Mouse (Mus musculus) activated CD4-positive, CD25-positive, alpha-beta regulatory T cell, adult 4 months (primary cell): ENCODE measurements around the gene Ror2. TPM values are rescaled to one million over a fixed set of nuclear protein-coding genes. Genes with fewer than 3 reads are reported as not detected.

Source experiments
- ATAC-seq: one replicate; pipeline ENCODE4 v1.8.0; 2017
- polyA plus RNA-seq, 2 experiments: library from polyadenylated mRNA; unstranded; fragments of 100-300 nt; shearing (Covaris generic); gene quantifications; one replicate each; pipeline ENCODE4 v1.2.1; 2017

Ror2 gene
- polyA plus RNA-seq, 2 experiments from 2014 or later = not detected

DNA sequence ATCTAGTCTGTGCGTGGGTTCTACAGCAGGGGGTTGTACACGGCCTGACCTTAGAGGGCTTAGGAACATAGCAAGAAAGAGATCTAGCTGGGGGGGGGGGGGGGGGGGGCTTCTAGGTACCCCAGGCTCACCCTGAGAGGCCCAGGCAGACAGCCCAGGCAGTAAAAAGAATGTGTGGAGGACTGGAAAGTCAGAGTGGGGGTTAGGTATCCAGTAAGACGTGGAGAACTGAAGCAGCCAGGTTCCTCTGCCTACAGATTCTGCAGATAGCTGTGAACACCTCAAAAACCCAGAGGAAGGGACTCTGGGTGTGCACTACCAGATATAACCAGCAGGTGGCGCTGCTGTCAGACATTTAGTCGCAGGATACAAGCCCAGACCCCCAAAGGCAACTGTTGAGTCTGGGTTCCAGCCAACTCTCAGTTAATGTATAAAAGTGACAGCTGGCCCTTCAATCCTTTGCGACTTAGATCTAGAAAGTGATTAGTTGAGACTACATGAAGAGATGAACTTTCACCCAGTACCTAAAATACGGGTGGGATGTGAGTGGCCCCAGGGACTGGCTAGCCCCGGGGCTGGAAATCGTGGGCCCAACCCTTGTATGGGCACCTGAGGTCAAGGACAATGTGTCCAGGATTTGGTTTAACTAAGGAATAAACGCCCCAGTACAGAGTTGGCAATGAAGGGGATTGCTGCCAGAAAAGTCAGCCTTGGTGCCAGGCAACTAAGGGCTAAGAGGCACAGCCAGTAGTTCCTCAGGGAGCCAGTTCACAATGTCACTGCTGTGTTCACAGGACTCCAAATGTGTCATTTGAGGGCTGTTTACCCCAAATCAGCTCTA, 166.1 kb downstream of the Ror2 start:
- no peak for ATAC-seq

- no peak for ATAC-seq
These were observed 167.5 kb downstream of the Ror2 start for GRCm38 (mm10) chr13:53118398-53118797.

DNA sequence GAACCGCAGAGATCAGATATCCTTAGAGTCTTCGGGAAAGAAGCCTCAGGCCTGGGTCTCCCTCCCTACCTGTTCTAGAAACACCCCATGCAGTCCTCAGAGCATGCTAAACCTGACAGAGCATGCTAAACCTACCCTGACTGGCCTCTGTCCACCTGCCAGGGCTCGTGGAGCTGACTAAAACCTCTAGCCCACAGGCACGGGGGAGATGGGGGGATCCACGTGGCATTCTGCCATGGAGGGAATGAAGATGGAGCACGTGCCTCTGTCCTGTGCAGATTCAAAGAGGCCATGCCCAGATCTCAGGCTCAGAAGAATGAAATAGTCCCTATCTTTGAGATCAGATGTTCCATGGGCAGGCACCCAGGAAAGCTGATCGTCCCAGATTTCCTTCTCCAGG, 168.0 kb downstream of the Ror2 start:
- ATAC-seq = no peak

- ATAC-seq = no peak
These were observed 175.7 kb downstream of the Ror2 start for GRCm38 (mm10) chr13:53110249-53110578.

- ATAC-seq = peak; percentile 54
These were observed 176.2 kb downstream of the Ror2 start for GRCm38 (mm10) chr13:53109560-53110248.

- ATAC-seq = no peak
These were observed 179.2 kb downstream of the Ror2 start for GRCm38 (mm10) chr13:53106676-53107075.

DNA sequence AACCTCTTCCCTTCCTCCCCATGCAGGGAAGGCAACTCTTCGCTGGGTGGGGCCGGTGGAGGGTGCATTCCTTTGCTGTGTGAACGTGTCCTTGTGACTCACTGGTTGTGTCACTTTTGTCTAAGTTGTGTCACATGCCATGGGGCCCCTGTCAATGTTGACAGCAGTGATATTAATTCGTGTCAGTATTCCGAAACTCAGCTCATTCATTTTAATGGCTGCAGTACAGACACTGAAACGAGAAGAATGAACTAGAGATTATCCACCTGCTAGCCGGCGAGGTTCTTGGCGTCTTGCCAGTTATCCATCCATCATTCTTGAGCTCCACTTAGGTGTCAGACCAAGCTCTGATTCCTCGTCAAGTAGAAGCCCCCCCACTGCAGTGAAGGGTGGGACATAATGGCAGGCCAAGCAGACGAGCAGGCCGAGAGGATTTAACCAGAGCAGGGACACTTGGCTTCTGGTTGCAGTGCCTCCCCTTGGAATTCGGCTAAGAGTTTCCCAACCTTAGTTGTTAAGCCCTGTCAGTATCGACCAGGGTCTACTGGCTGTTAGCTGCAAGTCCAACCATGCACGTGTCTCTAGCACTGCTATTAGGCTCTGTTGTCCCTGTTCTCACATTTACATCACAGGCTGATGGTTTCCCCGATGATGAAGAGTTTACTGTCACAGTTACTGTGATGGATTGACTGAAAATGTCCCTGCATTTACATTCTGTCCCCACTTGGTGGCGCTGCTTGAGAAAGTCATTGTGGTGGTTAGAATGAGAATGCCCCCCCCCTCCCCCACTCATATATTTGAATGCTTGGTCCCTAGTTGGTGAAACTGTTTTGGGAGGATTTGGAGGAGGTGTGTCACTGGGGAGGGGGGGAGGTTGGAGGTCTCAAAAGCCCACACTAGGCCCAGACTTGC, 185.9 kb downstream of the Ror2 start:
- no peak for ATAC-seq

DNA sequence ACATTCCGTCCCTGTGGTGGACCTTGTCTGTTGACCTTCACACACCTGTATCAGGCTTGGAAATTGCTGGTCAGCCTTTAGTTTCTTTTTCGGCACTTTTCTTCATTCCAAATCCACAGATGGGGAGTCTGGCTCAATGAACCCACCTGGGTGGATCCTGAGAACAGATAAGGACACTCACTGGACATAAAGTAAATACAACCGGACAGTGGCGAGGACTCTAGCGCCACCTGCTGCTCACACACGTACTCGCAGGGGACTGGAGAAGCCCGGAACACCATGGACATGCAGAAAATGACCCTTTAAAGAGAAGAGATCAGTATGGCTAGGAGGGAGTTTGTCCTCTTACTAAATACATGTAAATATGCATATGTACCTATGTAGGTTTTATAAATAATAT, 189.3 kb downstream of the Ror2 start:
- ATAC-seq = no peak

DNA sequence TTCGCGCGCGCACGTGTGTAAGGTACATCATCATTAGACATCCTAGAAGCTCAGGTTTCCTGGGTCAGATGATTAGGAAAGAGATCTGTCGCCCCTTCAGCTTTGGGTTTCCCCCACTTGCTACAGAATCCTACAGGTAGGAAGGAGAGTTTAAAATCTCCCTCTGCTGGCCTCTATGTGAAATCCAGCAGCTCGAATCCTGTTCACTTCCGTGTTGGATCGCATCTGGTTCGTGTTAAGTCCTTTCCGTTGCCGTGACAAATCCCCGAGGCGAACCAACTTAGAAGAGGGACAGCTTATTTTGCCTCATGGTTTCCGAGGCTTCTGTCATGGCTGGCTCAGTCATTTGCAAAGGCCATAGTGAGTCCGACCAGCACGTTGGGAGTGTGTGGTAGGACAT, 190.7 kb downstream of the Ror2 start:
- no peak for ATAC-seq

- ATAC-seq = no peak
These were observed 191.3 kb downstream of the Ror2 start for GRCm38 (mm10) chr13:53094658-53095057.

DNA sequence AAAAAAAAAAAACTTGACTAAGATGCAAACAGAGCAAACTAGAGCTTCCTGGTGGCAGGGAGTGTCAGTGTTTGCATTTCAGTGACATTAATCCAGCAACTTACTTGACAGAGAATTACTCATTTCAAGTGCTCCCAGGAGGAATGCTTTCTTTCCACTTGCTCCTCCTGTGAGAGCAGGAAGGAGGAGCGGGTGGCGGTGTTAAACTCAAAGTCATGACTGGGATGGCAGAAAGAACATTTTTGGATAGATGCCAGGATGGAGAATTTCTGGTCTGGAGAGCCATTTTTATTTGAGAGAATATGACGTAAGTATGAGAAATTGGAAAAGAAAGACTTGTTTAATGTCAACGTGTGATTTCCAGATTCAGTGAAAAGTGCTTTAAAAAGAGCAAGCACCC, 192.5 kb downstream of the Ror2 start:
- ATAC-seq = no peak

GRCm38 (mm10) chr13:53086552-53087282, 199.2 kb downstream of the Ror2 start:
- no peak for ATAC-seq

GRCm38 (mm10) chr13:53081846-53082245, 204.1 kb downstream of the Ror2 start:
- ATAC-seq = no peak

DNA sequence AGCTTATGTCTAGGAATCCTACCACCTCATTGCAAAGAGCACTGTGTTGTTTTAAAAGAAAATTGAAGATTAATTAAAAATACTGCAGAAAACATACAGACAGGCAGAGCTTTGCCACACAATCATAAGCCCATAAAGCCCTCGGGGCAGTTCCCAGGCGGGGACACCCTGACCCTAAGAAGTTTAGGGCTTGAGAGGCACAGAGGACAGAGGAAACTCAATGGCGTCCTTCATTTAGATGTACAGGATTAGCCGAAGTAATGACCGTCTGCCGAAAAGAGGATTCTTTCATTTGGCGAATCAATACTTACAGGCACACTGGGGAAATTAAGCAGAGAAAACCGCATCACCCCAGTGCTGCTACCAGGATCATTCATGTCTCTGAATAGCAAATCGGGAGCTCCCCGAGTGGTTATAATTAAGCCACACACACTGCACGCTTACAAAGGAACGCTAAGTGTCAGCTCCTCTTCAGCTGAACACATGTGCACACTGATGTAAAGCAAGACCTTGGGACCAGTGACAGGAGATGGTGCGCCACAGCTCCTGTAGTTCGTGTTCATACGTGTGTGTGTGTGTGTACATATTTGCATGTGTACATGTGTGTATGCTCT, 208.1 kb downstream of the Ror2 start:
- no peak for ATAC-seq

- ATAC-seq = no peak
These were observed 210.9 kb downstream of the Ror2 start for GRCm38 (mm10) chr13:53075006-53075405.

DNA sequence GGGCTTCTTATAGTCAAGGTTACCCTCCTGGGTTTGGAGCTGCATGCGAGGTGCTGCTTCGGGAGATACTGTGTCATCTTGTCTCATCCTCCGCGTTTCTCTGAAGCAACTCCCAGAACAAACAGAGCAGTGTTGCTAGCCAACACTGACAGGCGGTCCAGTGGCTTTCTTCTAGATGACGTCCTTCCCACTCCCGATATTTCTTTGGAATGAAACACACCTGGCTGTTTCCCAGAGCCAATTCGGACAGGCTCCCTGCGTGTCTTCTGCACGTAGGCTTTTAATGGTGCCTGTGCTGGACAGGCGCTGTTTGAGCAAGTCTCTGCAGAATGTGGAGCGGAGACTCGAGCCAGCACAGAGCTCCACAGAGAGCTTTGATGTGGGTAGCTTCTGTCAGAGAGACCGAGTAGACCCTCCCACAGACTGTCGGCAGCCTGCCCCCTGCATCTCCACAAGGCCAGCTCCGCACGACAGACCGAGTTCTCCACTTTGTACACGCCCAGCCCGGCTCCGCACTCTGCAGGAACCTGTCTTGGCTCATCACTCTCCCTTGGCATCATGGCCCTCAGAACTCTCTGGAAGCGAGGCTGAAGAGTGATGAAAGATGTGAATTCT, 216.7 kb downstream of the Ror2 start:
- no peak for ATAC-seq

- ATAC-seq = no peak
These were observed 217.5 kb downstream of the Ror2 start for GRCm38 (mm10) chr13:53068461-53068860.

DNA sequence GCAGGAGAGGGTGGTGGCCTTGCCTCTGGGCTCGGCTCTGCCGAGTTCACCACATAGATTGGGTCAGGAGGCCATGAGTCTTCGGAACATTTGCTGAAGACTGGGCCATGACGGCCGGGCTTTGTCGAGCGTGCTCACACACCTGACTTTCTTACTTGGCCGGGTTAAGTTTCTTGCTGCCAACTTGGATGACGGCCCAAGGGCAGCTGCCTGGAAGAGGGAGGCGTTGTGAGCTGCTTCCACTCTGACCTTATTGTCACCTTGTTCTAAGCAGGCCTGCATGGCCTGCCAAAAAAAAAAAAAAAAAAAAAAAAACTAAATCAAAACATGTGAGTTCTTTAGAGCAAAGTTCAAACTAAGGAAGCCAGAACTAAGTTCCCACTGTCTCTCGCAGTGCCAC, 218.0 kb downstream of the Ror2 start:
- ATAC-seq = no peak

DNA sequence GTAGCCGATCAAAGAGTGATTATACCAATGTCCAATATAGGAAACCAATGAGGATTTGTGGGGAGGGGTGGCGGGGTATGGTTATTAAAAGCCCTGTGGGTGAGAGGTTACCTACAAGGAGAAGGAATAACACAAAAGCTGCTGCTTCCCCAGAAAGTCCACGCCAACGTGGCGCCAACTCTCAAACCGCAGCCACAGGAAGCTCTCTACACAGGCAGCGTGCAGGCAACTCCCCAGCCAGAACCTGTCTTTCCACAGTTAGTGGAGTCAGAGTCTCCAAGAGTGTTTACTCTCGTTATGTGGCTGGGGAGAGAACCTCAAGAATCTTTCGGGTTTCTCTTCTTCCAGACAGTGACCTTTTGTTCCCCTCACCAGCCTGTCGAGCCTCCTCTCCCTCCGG, 220.8 kb downstream of the Ror2 start:
- no peak for ATAC-seq

DNA sequence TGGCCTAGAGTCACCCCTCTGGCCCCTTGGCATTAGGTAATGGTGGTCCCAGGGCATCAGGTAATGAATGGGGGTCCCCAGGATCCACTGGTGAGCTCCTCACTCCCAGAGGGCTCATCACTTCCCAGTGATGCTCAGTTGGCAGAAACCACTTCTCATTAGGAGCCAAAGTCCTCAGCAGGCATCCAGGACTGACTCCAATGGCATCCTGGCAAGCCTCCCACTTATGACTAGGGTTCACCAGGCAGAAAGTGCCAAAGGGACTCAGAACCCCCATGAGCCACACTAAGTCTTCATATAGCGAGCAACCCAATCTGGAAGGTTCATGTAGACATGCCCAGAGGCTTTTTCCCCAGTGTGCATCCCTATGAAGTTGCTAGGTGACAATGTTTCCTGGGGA, 221.2 kb downstream of the Ror2 start:
- ATAC-seq = no peak
